Mouse (Mus musculus) CH12.LX (cell line): ENCODE results near the gene Rps6ka4. TPM values are rescaled to one million over a fixed set of nuclear protein-coding genes. Genes with fewer than 3 reads are reported as not detected.

Experiments used
- DNase-seq: peaks from one replicate; pipeline ENCODE4 v3.0.0-alpha.2; 2013; ENCODE audit errors: extremely low read depth
- H3K27ac ChIP-seq: 2 replicates; pipeline ENCODE4 v1.5.1; 2012; ENCODE audit warnings: low read depth, mild to moderate bottlenecking, control low read depth, moderate library complexity; ENCODE audit not compliant: insufficient read depth
- H3K27me3 ChIP-seq: replicated peaks from 2 replicates; pipeline ENCODE3; 2012; ENCODE audit warnings: inconsistent platforms
- H3K36me3 ChIP-seq, 2 experiments: replicated peaks in 1 of 2; 2 replicates each; pipeline versions ENCODE3 to v1.6.1; 2012; ENCODE audit warnings: inconsistent platforms in 1 of 2, low read length in 1 of 2, mild to moderate bottlenecking in 1 of 2, mixed read lengths in 1 of 2, moderate library complexity in 1 of 2; ENCODE audit not compliant: control insufficient read depth in 1 of 2, insufficient read depth in 1 of 2
- H3K4me1 ChIP-seq, 2 experiments: 2 replicates each; pipeline ENCODE4 v1.6.1; 2012; ENCODE audit warnings: inconsistent platforms in 1 of 2, moderate library complexity in 1 of 2; ENCODE audit not compliant: insufficient read depth in 2 of 2, control insufficient read depth in 1 of 2
- H3K4me2 ChIP-seq: 2 replicates; pipeline ENCODE4 v1.6.1; 2012; ENCODE audit warnings: low read depth, mild to moderate bottlenecking, control low read depth; ENCODE audit not compliant: poor library complexity, insufficient read depth, severe bottlenecking
- H3K4me3 ChIP-seq, 3 experiments: fragments of 150-350 bp in 1 of 3; sonication (generic) in 1 of 3; replicated peaks in 1 of 3; 2 replicates each; pipeline versions ENCODE3 to v1.5.1; 2011 to 2012; ENCODE audit warnings: low read depth in 2 of 3, low read length in 2 of 3, mild to moderate bottlenecking in 2 of 3, moderate library complexity in 2 of 3, control low read depth in 1 of 3, improper control_type of control experiment in 1 of 3, inconsistent platforms in 1 of 3, mixed read lengths in 1 of 3; ENCODE audit not compliant: poor library complexity in 1 of 3
- H3K79me2 ChIP-seq: replicated peaks from 2 replicates; pipeline ENCODE4 v1.6.1; 2012; ENCODE audit warnings: mild to moderate bottlenecking, moderate library complexity; ENCODE audit not compliant: control insufficient read depth, poor library complexity, insufficient read depth, severe bottlenecking; ENCODE audit errors: extremely low read depth
- H3K9ac ChIP-seq: 2 replicates; pipeline ENCODE4 v1.6.1; 2012; ENCODE audit warnings: low read depth, mild to moderate bottlenecking, control low read depth, moderate library complexity; ENCODE audit not compliant: insufficient read depth
- H3K9me3 ChIP-seq: replicated peaks from 2 replicates; pipeline ENCODE3; 2012; ENCODE audit warnings: low read length, inconsistent platforms, mixed read lengths
- ELF1 ChIP-seq: IDR thresholded peaks from 2 replicates; pipeline ENCODE4 v1.6.1; 2014; ENCODE audit warnings: low read depth, mild to moderate bottlenecking, inconsistent platforms, low read length, improper control_type of control experiment
- EP300 ChIP-seq: IDR thresholded peaks from 2 replicates; pipeline ENCODE4 v1.6.1; 2011; ENCODE audit warnings: low read length, improper control_type of control experiment
- GABPA ChIP-seq: IDR thresholded peaks from 2 replicates; pipeline ENCODE4 v1.6.1; 2012; ENCODE audit warnings: low read depth, low read length, improper control_type of control experiment, inconsistent platforms; ENCODE audit not compliant: insufficient replicate concordance
- JUN ChIP-seq: IDR thresholded peaks from 2 replicates; pipeline ENCODE4 v1.6.1; 2011; ENCODE audit warnings: low read depth, mild to moderate bottlenecking, low read length, improper control_type of control experiment, moderate library complexity; ENCODE audit not compliant: insufficient read depth
- JUND ChIP-seq: conservative IDR thresholded peaks from 2 replicates; pipeline ENCODE4 v1.6.1; 2011; ENCODE audit warnings: low read depth, low read length, improper control_type of control experiment
- MAX ChIP-seq: IDR thresholded peaks from 2 replicates; pipeline ENCODE4 v1.6.1; 2011; ENCODE audit warnings: low read length, improper control_type of control experiment
- MAZ ChIP-seq: IDR thresholded peaks from 2 replicates; pipeline ENCODE4 v1.6.1; 2012; ENCODE audit warnings: low read depth, mild to moderate bottlenecking, inconsistent platforms, low read length, improper control_type of control experiment, moderate library complexity
- MXI1 ChIP-seq: IDR thresholded peaks from 2 replicates; pipeline ENCODE4 v1.6.1; 2011; ENCODE audit warnings: mild to moderate bottlenecking, low read depth, low read length, improper control_type of control experiment
- MYC ChIP-seq: IDR thresholded peaks from 2 replicates; pipeline ENCODE4 v1.6.1; 2011; ENCODE audit warnings: low read depth, mild to moderate bottlenecking, improper control_type of control experiment, low read length
- NRF1 ChIP-seq: IDR thresholded peaks from 2 replicates; pipeline ENCODE4 v1.6.1; 2014; ENCODE audit warnings: low read depth, mild to moderate bottlenecking, inconsistent platforms, low read length, improper control_type of control experiment, moderate library complexity
- POLR2A ChIP-seq: IDR thresholded peaks from 2 replicates; pipeline ENCODE4 v1.6.1; 2011; ENCODE audit warnings: low read depth, mild to moderate bottlenecking, improper control_type of control experiment, low read length
- POLR2AphosphoS2 ChIP-seq: IDR thresholded peaks from 2 replicates; pipeline ENCODE4 v1.6.1; 2011; ENCODE audit warnings: low read depth, low read length, improper control_type of control experiment
- SIN3A ChIP-seq: IDR thresholded peaks from 2 replicates; pipeline ENCODE4 v1.6.1; 2012; ENCODE audit warnings: low read length, improper control_type of control experiment, inconsistent platforms
- TBP ChIP-seq: conservative IDR thresholded peaks from 2 replicates; pipeline ENCODE4 v1.6.1; 2011; ENCODE audit warnings: low read depth, low read length, improper control_type of control experiment
- TCF12 ChIP-seq: IDR thresholded peaks from 2 replicates; pipeline ENCODE4 v1.6.1; 2014; ENCODE audit warnings: low read depth, mild to moderate bottlenecking, inconsistent platforms, low read length, improper control_type of control experiment
- UBTF ChIP-seq: IDR thresholded peaks from 2 replicates; pipeline ENCODE4 v1.6.1; 2012; ENCODE audit warnings: low read depth, mild to moderate bottlenecking, inconsistent platforms, low read length, improper control_type of control experiment, moderate library complexity
- USF1 ChIP-seq: IDR thresholded peaks from 2 replicates; pipeline ENCODE4 v1.6.1; 2014; ENCODE audit warnings: low read depth, mild to moderate bottlenecking, inconsistent platforms, low read length, improper control_type of control experiment
- ZC3H11A ChIP-seq: IDR thresholded peaks from 2 replicates; pipeline ENCODE4 v1.6.1; 2012; ENCODE audit warnings: low read depth, mild to moderate bottlenecking, inconsistent platforms, low read length, improper control_type of control experiment
- ZMIZ1 ChIP-seq: IDR thresholded peaks from 2 replicates; pipeline ENCODE4 v1.6.1; 2012; ENCODE audit warnings: low read depth, mild to moderate bottlenecking, inconsistent platforms, low read length, improper control_type of control experiment
- dilution Hi-C: fragments of 300-500 bp; cut with MboI; formaldehyde crosslinking; loops from 2 replicates; pipeline ENCODE4 v1.14.3; 2020; ENCODE audit warnings: low sequenced_read_pairs; ENCODE audit not compliant: extremely low pct_unique_long_range_greater_than_20kb, extremely low pct_ligation_motif_present
- in situ Hi-C: fragments of 300-500 bp; cut with MboI; formaldehyde crosslinking; loops from 3 replicates; pipeline ENCODE4 v1.14.3; 2019; ENCODE audit warnings: low sequenced_read_pairs, low pct_ligation_motif_present, low pct_unique_long_range_greater_than_20kb, mixed read lengths
- polyA plus RNA-seq: library from polyadenylated mRNA; unstranded; fragments of >175 nt; gene quantifications from 2 replicates; pipeline ENCODE4 v1.2.1, GENCODE M21; 2012; ENCODE audit warnings: low read depth; ENCODE audit not compliant: insufficient read length
- total RNA-seq, 2 experiments: library from RNA; depleted of rRNA; stranded (reverse); fragments of 300-350 nt in 1 of 2; fragments of >200 nt in 1 of 2; gene quantifications; 2 replicates each; pipeline ENCODE4 v1.2.3; 2012 to 2014

Gene Rps6ka4
- total and polyA plus RNA-seq, 3 experiments = 6.6 to 14.0 (median 7.8) TPM

DNA sequence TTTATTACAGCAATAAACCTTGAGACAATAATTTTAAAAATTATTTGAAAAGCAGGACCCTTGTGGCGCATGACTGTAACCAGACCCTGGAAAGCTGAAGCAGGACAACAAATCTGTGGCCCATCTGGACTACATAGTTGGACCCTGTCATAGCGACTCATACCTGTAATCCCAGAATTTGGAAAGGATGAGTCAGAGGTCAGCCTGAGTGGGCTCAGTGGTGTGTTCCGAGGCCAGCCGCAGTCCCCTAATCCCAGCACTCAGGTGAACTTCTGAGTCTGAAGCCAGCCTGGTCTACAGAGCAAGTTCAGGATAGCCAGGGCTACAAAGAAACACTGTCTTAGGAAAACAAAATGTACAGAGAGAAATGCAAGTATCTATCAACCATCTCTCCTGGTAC lies 21.0 kb upstream of the Rps6ka4 start:
- DNase-seq = no peak
- peaks cover 13% of the 10 kb centered on the region for H3K79me2 ChIP-seq
- no peaks in the 10 kb centered on the region for H3K27me3 ChIP-seq
- H3K9me3 ChIP-seq = peaks cover 5% of the 10 kb centered on the region
- no peak overlapping the region for H3K4me2 ChIP-seq
- no peak overlapping the region for H3K9ac ChIP-seq
- H3K27ac ChIP-seq = no peak overlapping the region
- TF ChIP-seq NRF1 (no peak), ZC3H11A (no peak), EP300 (no peak), MAZ (no peak), ZMIZ1 (no peak), TCF12 (no peak), POLR2A (no peak), POLR2AphosphoS2 (no peak), JUN (no peak), GABPA (no peak), JUND (no peak), SIN3A (no peak), MXI1 (no peak), TBP (no peak), MAX (no peak), USF1 (no peak), UBTF (no peak)
- no peak overlapping the region for H3K4me3 ChIP-seq
- dilution Hi-C loops = no loop called here
- peaks cover 9 to 23% of the 10 kb centered on the region in 2 experiments; a peak in 3 of 4 replicates for H3K4me1 ChIP-seq
- H3K36me3 ChIP-seq = peaks cover 4 to 36% of the 10 kb centered on the region in 2 experiments
- in situ Hi-C loops = no loop called here

DNA sequence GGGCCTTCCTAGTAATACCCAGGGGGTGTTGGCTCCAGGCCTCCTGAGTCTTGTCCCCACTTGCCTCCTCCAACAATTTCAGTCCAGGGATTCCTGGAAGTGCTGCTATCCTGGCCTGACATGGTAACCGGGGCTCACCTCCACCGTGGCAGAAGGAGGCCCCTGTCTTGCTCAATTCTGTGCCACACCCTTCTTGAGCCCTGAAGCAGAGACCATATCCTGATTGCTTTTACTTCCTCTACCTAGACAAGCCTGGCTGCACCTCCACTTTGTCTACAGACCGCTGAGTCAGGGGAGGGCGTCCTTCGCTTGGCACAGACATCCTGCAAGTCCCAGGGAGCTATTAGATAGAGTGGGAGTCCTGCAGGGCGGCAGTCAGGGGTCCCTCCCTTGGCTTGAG lies 20.3 kb upstream of the Rps6ka4 start:
- Histone ChIP-seq H3K36me3 (peaks cover 9 to 42% of the 10 kb centered on the region in 2 experiments), H3K4me1 (peaks cover 15 to 23% of the 10 kb centered on the region in 2 experiments), H3K9ac (no peak overlapping the region), H3K79me2 (peaks cover 17% of the 10 kb centered on the region), H3K27ac (peak overlapping the region; percentile 39), H3K9me3 (peaks cover 5% of the 10 kb centered on the region), H3K4me2 (no peak overlapping the region), H3K27me3 (no peaks in the 10 kb centered on the region), H3K4me3 (peak overlapping the region in 1 of 3 experiments; percentile 31)
- TF ChIP-seq USF1 = no peak
- no peak for TF ChIP-seq ELF1
- no peak for TF ChIP-seq MYC
- TF ChIP-seq JUND = no peak
- no peak for TF ChIP-seq UBTF
- no peak; the same call in 1 of the 2 replicates for TF ChIP-seq MAX
- TF ChIP-seq MXI1 = no peak
- TF ChIP-seq GABPA = no peak
- in situ Hi-C loops = no loop called here
- dilution Hi-C loops = no loop called here
- DNase-seq = peak; percentile 61
